Mouse (Mus musculus) frontal cortex, postnatal 36 days (tissue): ENCODE measurements around the gene Aaed1.

Experiments
- DNase-seq, 2 experiments: peaks; one replicate each; pipeline ENCODE4 v3.0.0; 2022; ENCODE audit warnings: low spot score in 2 of 2

Gene Aaed1

DNA sequence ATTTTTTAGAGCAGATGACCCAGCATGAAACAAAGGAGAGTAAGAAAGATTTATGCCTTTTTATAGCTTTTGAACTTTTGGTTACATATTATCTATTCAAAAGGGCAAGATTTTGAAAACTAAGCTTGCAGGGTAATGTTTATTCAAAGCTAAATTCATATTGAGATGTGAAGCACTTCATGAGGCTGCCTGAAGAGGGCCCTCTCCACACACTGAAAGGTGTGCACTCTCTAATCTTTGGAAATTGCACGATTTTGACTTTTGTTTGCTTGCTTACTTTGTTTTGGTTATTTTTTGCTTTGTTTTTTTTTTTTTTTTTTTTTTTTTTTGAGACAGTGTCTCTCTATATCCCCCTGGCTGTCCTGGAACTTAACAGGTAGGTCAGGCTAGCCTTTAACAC, 62.1 kb downstream of the Aaed1 start:
- no peak for DNase-seq

DNA sequence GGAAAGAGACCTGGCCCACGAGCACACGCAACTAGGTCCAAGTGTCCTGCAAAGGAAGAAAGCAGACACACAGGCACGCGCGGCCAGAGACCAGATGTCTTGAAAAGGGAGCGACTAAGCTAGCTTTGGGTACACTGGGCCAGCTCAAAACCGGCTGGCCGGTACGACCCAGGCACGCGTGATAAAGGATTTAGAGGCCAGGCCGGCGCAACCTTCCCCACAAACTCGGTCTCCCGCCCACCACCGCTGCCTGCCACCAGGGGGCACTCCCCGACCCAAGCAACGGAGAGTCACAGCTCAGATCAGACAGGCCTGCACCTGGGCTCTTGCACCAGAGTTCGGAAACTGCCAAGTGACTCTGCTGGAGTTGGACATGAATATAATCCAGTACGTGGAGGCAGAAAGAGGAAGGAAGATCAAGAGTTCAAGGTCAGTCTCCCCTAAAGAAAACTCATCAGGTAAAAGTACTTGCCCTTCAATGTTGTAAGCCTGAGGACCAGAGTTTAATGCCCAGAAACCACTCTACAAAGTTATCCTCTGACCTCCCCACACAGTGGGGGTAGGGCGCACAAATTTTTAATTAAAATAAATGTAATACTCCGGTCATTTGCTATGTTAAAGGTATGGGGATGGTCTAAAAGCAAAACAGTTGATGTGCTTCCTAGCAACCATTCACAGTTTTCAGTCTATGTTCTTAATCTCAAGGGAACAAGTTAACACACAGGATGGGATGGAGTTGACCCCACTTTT, 63.6 kb downstream of the Aaed1 start:
- DNase-seq: peak; percentile 76 to 78

DNA sequence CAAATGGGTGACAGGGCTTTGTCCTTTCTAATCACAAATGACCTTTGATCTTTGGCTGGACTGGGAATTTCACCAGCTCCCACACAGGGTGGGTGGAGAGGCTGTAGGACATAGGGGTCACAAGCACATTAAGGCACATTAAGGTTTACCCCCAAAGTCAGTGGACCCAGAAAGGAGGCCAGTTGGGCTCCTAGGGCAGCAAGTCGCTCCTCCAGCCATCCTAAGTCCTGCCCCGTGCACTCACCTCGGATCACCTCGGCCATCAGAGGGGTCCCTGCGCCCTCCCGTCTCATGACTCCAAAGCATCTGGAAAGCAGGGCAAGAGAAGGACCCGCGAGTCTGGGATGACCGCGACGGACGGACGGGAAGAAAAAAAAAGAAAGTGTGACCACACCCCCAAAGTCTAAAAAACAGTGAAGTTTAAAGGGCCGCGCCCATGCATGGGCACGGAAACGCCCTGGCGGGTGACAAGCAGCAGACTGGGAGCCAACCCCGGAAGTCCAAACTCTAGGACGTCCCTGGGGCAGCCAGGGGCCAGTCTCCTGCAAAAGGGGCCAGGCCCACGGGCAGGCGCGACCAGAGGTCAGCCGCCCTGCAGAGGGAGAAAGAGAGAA, 64.2 kb downstream of the Aaed1 start:
- DNase-seq: no peak

DNA sequence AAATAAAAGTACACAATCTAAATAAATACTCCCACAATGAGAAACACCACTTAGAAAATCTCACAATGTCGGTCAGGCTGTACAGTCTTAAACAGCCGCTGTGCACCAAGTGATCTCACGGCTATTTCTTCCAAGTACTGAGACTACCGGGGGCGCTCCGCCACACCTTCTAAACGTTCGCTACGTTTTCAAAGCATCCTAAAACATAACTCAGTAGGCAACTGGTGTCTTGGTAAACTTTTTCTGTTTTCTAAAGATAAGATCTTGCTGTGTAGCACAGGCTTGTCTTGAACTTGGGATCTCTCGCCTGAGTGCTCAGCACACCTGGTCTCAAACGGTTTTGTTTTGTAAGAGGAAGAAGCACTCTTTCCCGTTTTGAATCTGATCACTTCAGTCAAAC, 66.4 kb downstream of the Aaed1 start:
- no peak for DNase-seq

DNA sequence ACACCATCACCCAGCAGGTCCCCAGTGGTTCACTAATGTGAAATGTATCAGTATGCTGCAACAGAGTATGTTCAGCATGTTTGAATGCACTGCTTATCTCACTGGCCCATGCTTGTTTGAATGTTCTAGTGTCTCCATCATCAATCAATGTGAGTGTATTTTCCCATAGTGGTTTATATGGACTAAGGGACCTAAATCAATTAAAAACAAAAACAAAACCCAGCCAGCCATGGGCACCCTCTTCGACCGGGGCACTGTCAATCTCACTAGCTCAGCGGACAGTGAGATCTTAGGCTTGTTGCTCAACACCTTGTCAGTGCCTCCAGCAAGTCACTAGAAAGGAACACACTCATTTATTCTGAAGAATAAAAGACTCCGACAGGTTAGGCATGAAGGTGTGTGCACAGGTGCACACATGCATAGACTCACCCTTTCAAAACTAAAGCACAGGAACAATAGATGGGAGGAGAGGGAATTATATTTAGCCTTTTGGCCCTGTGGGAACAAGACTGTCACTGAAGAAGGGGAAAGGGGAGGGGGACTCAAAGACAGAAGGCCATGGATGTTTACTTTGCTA, 67.7 kb downstream of the Aaed1 start:
- no peak for DNase-seq

DNA sequence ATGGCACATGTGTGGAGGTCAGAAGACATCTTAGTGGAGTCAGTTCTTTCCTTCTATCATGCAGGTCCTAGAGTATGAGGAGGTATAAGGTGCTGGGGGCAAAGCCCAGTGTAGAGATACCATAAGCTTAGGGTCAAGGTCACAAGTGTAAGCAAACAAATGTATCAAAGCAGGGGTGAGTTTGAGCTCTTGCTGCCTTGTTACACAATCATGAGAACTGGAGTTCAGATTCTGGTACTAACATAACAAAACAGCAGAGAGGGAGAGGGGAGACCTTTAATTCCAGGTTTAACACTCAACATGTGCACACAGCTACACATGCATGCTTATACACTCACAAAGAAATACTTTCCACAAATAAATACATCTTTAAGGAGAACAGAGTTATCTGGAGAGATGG, 69.8 kb downstream of the Aaed1 start:
- no peak for DNase-seq

DNA sequence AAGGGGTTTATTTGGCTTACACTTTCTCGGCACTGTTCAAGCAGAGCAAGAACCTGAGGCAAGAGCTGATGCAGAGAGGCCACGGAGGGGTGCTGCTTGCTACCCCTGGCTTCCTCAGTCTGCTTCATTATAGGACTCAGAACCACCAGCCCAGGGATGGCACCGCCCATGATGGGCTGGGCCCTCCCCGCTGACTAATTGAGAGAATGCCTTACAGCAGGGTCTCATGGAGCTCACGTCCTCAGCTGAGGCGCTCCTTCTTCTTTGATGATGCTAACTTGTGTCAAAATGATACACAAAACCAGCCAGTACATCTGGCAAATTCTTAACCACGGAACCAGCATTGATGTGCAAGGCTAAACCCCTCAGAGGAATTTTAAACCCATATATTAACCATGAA, 71.9 kb downstream of the Aaed1 start:
- DNase-seq: no peak

DNA sequence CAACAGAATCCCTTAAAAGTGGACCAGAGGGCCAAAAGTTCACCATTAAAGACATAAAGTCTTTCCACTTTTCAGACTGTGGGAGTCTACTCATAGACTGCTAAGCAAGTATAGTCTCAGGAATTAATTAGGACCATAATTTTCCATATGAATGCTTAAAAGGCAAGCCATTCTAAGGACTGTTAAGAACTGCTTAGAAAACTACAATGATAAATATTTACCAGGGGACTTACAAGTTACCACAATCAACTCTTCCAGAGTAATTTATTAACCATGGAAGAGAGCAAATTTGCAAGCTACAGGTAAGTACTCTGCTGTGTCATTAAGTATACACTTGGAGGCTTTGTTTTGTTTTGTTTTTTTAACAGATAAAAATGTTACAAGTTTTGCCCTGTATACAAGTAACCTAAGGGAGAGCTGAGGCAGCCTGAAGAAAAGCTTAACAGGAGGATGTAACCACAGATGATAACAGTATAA, 74.8 kb downstream of the Aaed1 start:
- no peak for DNase-seq

DNA sequence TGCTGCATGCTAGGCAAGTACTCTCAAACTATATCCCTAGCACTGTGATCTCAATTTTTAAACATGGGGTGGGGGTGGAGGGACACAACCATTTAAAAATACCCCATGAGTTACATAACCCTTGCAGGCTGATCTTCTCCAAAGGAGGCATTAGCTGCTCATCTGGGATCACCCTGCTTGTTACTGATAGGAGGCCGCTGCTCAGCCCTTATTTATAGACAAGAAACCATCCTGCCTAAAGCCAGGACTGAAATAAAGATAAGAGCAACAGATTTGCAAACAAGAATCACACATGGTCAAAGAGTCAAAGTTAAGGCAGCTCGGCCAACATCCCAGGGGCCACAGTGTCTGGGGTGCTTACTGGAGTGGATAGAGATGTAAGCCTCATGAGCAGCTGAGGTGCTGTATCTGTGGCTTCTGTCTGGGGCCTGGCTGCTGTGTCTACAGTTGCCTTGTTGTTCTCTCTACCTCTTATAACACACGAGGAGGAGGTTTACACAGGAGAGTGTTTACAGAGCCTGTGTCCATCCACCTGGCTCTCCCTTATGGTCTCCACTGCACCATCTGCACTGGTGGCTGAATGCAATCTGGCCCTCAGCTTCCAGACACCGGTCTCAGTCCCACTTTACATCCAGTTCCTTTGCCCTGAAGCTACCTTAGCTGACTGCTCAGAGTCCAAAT, 75.4 kb downstream of the Aaed1 start:
- DNase-seq: no peak

DNA sequence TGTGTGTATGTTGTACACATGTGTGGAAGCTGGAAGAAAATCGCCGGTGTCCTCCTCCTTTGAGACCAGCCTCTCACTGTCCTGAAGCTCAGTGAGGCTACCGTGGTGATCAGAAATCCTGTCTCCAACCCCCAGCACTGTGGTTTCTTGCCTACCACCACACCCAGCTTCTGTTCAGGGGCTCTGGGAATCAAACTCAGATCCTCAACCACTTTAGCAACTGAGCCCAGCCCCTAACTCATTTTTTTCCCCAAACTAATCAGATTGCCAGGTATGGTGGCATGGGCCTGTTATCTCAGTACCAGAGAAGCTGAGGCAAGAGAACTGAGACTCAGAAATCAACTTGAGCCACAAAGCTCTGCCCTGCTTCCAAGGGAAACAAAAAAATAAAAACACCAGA, 76.7 kb downstream of the Aaed1 start:
- no peak for DNase-seq

DNA sequence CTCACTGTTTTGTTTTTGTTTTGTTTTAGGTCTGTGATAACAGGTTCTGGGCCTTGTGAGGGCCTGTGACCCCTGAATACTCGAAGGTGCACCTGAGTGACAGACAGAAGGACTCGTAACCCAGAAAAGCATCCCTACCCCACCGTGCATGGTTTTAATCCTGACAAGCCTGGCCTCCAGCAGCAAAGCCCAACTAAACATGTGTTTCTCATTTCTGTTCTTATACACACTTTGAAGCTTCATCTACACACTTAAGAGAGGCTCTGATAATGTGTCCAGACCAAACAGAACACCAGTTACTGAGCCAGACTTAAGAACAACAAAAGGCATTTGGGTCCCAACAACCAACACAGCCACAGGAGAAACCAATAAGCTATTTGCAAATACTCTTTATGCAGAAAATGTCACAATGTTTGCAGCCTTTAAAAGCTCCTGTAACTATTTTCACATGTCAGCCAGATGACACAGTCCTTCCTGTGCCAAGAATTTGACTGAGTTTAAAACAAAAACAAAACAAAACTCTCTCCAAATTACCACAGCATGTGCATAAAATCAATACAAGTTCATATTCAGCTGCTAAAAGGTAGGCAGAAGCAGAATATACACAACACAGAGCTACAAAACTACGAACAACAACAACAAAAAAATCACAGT, 77.3 kb downstream of the Aaed1 start:
- DNase-seq: no peak

DNA sequence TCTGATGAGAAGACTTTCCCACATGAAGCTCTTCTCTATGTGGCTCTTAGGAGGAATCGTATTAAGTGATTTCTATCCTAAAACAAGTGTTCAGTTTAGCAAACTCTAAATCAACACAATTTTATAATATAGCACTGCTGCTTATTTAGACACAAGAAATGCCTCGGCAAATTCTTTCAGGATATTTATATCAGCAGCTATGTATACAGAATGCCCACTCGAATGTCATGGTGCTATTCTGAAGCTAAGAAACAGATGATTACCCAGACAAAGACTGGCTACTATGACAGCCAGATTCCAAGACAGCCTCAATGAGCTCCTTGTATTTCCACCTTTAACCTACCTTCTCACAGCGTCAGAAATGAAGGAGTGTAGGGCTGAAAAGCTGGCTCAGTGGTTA, 79.4 kb downstream of the Aaed1 start:
- DNase-seq: no peak

DNA sequence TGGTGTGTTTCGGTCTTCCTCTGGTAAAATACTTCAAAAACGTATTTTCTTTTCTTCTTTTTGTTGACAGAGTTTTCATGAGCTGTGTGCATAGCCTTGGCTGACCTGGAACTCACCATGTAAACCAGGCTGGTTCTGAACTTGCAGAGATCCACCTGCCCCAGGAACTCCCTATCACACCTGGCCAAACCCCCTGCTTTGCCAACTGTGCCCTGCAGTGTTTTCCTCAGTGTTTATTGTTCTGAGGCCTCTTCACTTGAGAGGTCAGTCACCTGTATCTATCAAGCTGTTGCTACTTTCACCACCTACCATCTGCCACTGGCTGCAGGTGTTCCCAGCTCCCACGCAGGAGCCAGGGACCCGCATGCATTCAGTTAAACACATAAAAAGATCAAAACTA, 85.8 kb downstream of the Aaed1 start:
- DNase-seq: no peak

DNA sequence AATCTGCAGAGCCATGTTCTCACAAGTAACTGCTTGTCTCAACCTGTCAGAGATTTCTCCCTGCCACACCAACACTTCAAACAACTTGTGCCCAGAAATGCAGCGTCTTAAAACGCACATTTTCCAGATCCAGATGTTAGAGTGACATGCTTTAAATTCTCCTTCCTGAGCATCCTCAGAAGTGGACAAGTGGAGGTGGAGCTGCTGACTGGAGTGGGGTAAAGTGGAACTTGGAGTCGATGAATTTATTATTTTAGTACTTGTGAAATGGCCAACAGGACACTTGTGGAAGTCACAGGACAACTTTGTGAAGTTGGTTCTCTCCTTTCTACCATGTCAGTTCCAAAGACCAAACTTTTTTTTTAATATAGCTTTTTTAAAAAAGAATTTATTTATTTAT, 86.8 kb downstream of the Aaed1 start:
- no peak for DNase-seq
